Mouse (Mus musculus): Measurements from ENCODE around the gene Eif4g1. TPM values are rescaled to one million over a fixed set of nuclear protein-coding genes. Genes with fewer than 3 reads are reported as not detected.

The Eif4g1 gene
- polyA plus RNA-seq, 1 experiment from 2014 or later, result 127 TPM

- no peak for ATAC-seq
- H3K4me2 ChIP-seq (ENCODE audit: low read length), result no peak overlapping the region
- peaks cover 55% of the 10 kb centered on the region for H3K36me3 ChIP-seq (ENCODE audit: control insufficient read depth, insufficient read depth, low read length)
- H3K4me1 ChIP-seq (ENCODE audit: control insufficient read depth, insufficient read depth, low read length), result peaks cover 9% of the 10 kb centered on the region
- no peak overlapping the region for H3K4me3 ChIP-seq (ENCODE audit: low read depth, low read length)
- 94% methylated on average over 4 of the region's 4 CpGs for WGBS
- no peaks in the 10 kb centered on the region for H3K27me3 ChIP-seq (ENCODE audit: control insufficient read depth, insufficient read depth, low read depth, low read length)
- H3K9me3 ChIP-seq (replicated peaks; ENCODE audit: control insufficient read depth, low read length, poor library complexity, severe bottlenecking), result no peaks in the 10 kb centered on the region
- no peak overlapping the region for H3K27ac ChIP-seq (ENCODE audit: low read length)
- no peak overlapping the region for H3K9ac ChIP-seq (ENCODE audit: low read depth, low read length)
Observed at GRCm38 (mm10) chr16:20657661-20658060, 10.5 kb upstream of the Eif4g1 start.

GRCm38 (mm10) chr16:20670291-20670690 lies 2.2 kb downstream of the Eif4g1 start:
- H3K4me1 ChIP-seq (ENCODE audit: control insufficient read depth, insufficient read depth, low read length), result peaks cover 19% of the 10 kb centered on the region
- H3K4me2 ChIP-seq (ENCODE audit: low read length), result no peak overlapping the region
- H3K36me3 ChIP-seq (ENCODE audit: control insufficient read depth, insufficient read depth, low read length), result peaks cover 1% of the 10 kb centered on the region; the same call in 1 of the 2 replicates
- H3K27ac ChIP-seq (ENCODE audit: low read length), result no peak overlapping the region
- ATAC-seq, result no peak
- H3K4me3 ChIP-seq (ENCODE audit: low read depth, low read length), result no peak overlapping the region
- no peak overlapping the region for H3K9ac ChIP-seq (ENCODE audit: low read depth, low read length)
- no peaks in the 10 kb centered on the region for H3K27me3 ChIP-seq (ENCODE audit: control insufficient read depth, insufficient read depth, low read depth, low read length)
- no peaks in the 10 kb centered on the region for H3K9me3 ChIP-seq (replicated peaks; ENCODE audit: control insufficient read depth, low read length, poor library complexity, severe bottlenecking)
- 92% methylated on average over 3 of the region's 3 CpGs for WGBS

- Histone ChIP-seq H3K9ac (ENCODE audit: low read depth, low read length) (no peak overlapping the region), H3K4me1 (ENCODE audit: control insufficient read depth, insufficient read depth, low read length) (peaks cover 19% of the 10 kb centered on the region), H3K9me3 (replicated peaks; ENCODE audit: control insufficient read depth, low read length, poor library complexity, severe bottlenecking) (no peaks in the 10 kb centered on the region), H3K36me3 (ENCODE audit: control insufficient read depth, insufficient read depth, low read length) (peaks cover 12% of the 10 kb centered on the region), H3K27me3 (ENCODE audit: control insufficient read depth, insufficient read depth, low read depth, low read length) (no peaks in the 10 kb centered on the region), H3K4me2 (ENCODE audit: low read length) (peak overlapping the region; percentile 70), H3K27ac (ENCODE audit: low read length) (no peak overlapping the region), H3K4me3 (ENCODE audit: low read depth, low read length) (peak overlapping the region; percentile 97)
- WGBS, result 26% methylated on average over 6 of the region's 6 CpGs
- ATAC-seq, result peak; percentile 22; the same call in 1 of the 2 replicates
Observed at GRCm38 (mm10) chr16:20671886-20672285, 3.8 kb downstream of the Eif4g1 start.

- H3K9me3 ChIP-seq (replicated peaks; ENCODE audit: control insufficient read depth, low read length, poor library complexity, severe bottlenecking), result no peaks in the 10 kb centered on the region
- peaks cover 19% of the 10 kb centered on the region for H3K4me1 ChIP-seq (ENCODE audit: control insufficient read depth, insufficient read depth, low read length)
- WGBS, result under 1% methylated on average over 36 of the region's 38 CpGs
- peak overlapping the region; percentile 80 for H3K4me2 ChIP-seq (ENCODE audit: low read length)
- H3K4me3 ChIP-seq (ENCODE audit: low read depth, low read length), result peak overlapping the region; percentile 97
- peaks cover 17% of the 10 kb centered on the region for H3K36me3 ChIP-seq (ENCODE audit: control insufficient read depth, insufficient read depth, low read length)
- peak overlapping the region; percentile 98 for H3K9ac ChIP-seq (ENCODE audit: low read depth, low read length)
- H3K27ac ChIP-seq (ENCODE audit: low read length), result peak overlapping the region; percentile 88
- peak; percentile 97 for ATAC-seq
- H3K27me3 ChIP-seq (ENCODE audit: control insufficient read depth, insufficient read depth, low read depth, low read length), result no peaks in the 10 kb centered on the region
Observed at GRCm38 (mm10) chr16:20672500-20672902, 4.4 kb downstream of the Eif4g1 start.

GRCm38 (mm10) chr16:20672965-20673705 lies 5.0 kb downstream of the Eif4g1 start:
- WGBS, result under 1% methylated on average over 39 of the region's 78 CpGs
- peak; percentile 85 for ATAC-seq
- peak overlapping the region; percentile 80 for H3K4me2 ChIP-seq (ENCODE audit: low read length)

GRCm38 (mm10) chr16:20673706-20674303 lies 5.7 kb downstream of the Eif4g1 start:
- Histone ChIP-seq H3K27ac (ENCODE audit: low read length) (peak overlapping the region; percentile 88; the same call in 1 of the 2 replicates), H3K4me3 (ENCODE audit: low read depth, low read length) (peak overlapping the region; percentile 97), H3K9ac (ENCODE audit: low read depth, low read length) (peak overlapping the region; percentile 98), H3K9me3 (replicated peaks; ENCODE audit: control insufficient read depth, low read length, poor library complexity, severe bottlenecking) (no peaks in the 10 kb centered on the region), H3K4me2 (ENCODE audit: low read length) (peak overlapping the region; percentile 80), H3K27me3 (ENCODE audit: control insufficient read depth, insufficient read depth, low read depth, low read length) (no peaks in the 10 kb centered on the region), H3K4me1 (ENCODE audit: control insufficient read depth, insufficient read depth, low read length) (peaks cover 19% of the 10 kb centered on the region), H3K36me3 (ENCODE audit: control insufficient read depth, insufficient read depth, low read length) (peaks cover 26% of the 10 kb centered on the region)
- no peak; the same call in 1 of the 2 replicates for ATAC-seq
- 16% methylated on average over 14 of the region's 14 CpGs for WGBS

More at GRCm38 (mm10) chr16:20672965-20673705, 5.0 kb downstream of the Eif4g1 start:
- H3K27ac ChIP-seq (ENCODE audit: low read length), result peak overlapping the region; percentile 88
- peaks cover 22% of the 10 kb centered on the region for H3K36me3 ChIP-seq (ENCODE audit: control insufficient read depth, insufficient read depth, low read length)
- H3K27me3 ChIP-seq (ENCODE audit: control insufficient read depth, insufficient read depth, low read depth, low read length), result no peaks in the 10 kb centered on the region
- peak overlapping the region; percentile 97 for H3K4me3 ChIP-seq (ENCODE audit: low read depth, low read length)
- peaks cover 19% of the 10 kb centered on the region for H3K4me1 ChIP-seq (ENCODE audit: control insufficient read depth, insufficient read depth, low read length)
- peak overlapping the region; percentile 98 for H3K9ac ChIP-seq (ENCODE audit: low read depth, low read length)
- no peaks in the 10 kb centered on the region for H3K9me3 ChIP-seq (replicated peaks; ENCODE audit: control insufficient read depth, low read length, poor library complexity, severe bottlenecking)

- no peaks in the 10 kb centered on the region for H3K9me3 ChIP-seq (replicated peaks; ENCODE audit: control insufficient read depth, low read length, poor library complexity, severe bottlenecking)
- H3K9ac ChIP-seq (ENCODE audit: low read depth, low read length), result no peak overlapping the region
- no peak for ATAC-seq
- no peak overlapping the region for H3K4me2 ChIP-seq (ENCODE audit: low read length)
- WGBS, result 94% methylated on average over 6 of the region's 6 CpGs
- H3K4me3 ChIP-seq (ENCODE audit: low read depth, low read length), result no peak overlapping the region
- no peak overlapping the region for H3K27ac ChIP-seq (ENCODE audit: low read length)
- H3K36me3 ChIP-seq (ENCODE audit: control insufficient read depth, insufficient read depth, low read length), result peaks cover 39% of the 10 kb centered on the region
- no peaks in the 10 kb centered on the region for H3K27me3 ChIP-seq (ENCODE audit: control insufficient read depth, insufficient read depth, low read depth, low read length)
- H3K4me1 ChIP-seq (ENCODE audit: control insufficient read depth, insufficient read depth, low read length), result peaks cover 19% of the 10 kb centered on the region
Observed at GRCm38 (mm10) chr16:20675213-20675612, 7.1 kb downstream of the Eif4g1 start.

GRCm38 (mm10) chr16:20676702-20677101 lies 8.6 kb downstream of the Eif4g1 start:
- no peak overlapping the region for H3K4me3 ChIP-seq (ENCODE audit: low read depth, low read length)
- no peaks in the 10 kb centered on the region for H3K9me3 ChIP-seq (replicated peaks; ENCODE audit: control insufficient read depth, low read length, poor library complexity, severe bottlenecking)
- no peak for ATAC-seq
- H3K36me3 ChIP-seq (ENCODE audit: control insufficient read depth, insufficient read depth, low read length), result peaks cover 53% of the 10 kb centered on the region
- H3K4me1 ChIP-seq (ENCODE audit: control insufficient read depth, insufficient read depth, low read length), result peaks cover 19% of the 10 kb centered on the region
- H3K4me2 ChIP-seq (ENCODE audit: low read length), result no peak overlapping the region
- H3K27me3 ChIP-seq (ENCODE audit: control insufficient read depth, insufficient read depth, low read depth, low read length), result no peaks in the 10 kb centered on the region
- WGBS, result 88% methylated on average over 4 of the region's 4 CpGs
- H3K9ac ChIP-seq (ENCODE audit: low read depth, low read length), result no peak overlapping the region
- H3K27ac ChIP-seq (ENCODE audit: low read length), result no peak overlapping the region

- peaks cover 60% of the 10 kb centered on the region for H3K36me3 ChIP-seq (ENCODE audit: control insufficient read depth, insufficient read depth, low read length)
- peaks cover 15% of the 10 kb centered on the region for H3K4me1 ChIP-seq (ENCODE audit: control insufficient read depth, insufficient read depth, low read length)
- no peak overlapping the region for H3K9ac ChIP-seq (ENCODE audit: low read depth, low read length)
- H3K27ac ChIP-seq (ENCODE audit: low read length), result no peak overlapping the region
- H3K4me3 ChIP-seq (ENCODE audit: low read depth, low read length), result no peak overlapping the region
- ATAC-seq, result no peak
- 87% methylated on average over 5 of the region's 5 CpGs for WGBS
- no peak overlapping the region for H3K4me2 ChIP-seq (ENCODE audit: low read length)
- no peaks in the 10 kb centered on the region for H3K27me3 ChIP-seq (ENCODE audit: control insufficient read depth, insufficient read depth, low read depth, low read length)
- H3K9me3 ChIP-seq (replicated peaks; ENCODE audit: control insufficient read depth, low read length, poor library complexity, severe bottlenecking), result no peaks in the 10 kb centered on the region
Observed at GRCm38 (mm10) chr16:20677380-20677779, 9.3 kb downstream of the Eif4g1 start.
